Mouse (Mus musculus) Muller cell, postnatal 12 days (primary cell): ENCODE data around the gene Klhdc3.

ENCODE experiments used
- DNase-seq: peaks from one replicate; pipeline ENCODE4 v3.0.0-alpha.2; 2015; ENCODE audit errors: inconsistent ontology term

Klhdc3 gene

DNA sequence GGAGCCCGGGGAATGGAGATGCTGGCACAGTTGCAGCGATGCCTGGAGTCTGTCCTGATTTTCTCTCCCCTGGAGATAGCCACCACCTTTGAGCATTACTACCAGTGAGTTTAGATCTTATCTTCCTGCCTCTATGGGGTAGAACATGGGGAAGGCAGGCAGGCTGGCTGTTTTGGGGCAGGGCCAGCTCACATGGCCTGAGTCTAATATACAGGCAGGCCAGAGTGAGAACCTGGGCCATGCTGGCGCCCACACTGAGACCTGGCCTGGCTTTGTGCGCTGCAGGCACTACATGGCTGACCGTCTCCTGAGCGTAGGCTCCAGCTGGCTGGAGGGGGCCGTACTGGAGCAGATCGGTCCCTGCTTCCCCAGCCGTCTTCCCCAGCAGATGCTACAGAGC lies 19.4 kb downstream of the Klhdc3 start:
- no peak for DNase-seq

DNA sequence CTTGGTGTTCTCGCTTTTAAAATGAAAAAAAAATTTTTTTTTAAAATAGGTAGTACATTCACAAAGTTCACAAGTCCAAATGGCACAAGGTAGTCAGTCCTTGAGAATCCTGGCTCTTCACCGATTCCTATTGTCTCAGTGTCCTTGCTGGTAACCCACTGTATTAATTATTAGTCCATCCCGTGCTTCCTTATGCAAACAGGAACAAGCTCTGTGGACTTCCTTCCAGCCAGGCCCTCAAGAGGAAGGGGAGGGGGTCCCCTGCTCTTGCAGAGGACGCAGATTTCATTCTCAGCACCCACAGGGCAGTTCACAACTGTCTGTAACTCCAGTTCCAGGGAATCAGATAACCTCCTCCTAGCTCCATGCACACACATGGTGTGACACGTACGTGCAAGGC lies 24.7 kb downstream of the Klhdc3 start:
- DNase-seq, result no peak

DNA sequence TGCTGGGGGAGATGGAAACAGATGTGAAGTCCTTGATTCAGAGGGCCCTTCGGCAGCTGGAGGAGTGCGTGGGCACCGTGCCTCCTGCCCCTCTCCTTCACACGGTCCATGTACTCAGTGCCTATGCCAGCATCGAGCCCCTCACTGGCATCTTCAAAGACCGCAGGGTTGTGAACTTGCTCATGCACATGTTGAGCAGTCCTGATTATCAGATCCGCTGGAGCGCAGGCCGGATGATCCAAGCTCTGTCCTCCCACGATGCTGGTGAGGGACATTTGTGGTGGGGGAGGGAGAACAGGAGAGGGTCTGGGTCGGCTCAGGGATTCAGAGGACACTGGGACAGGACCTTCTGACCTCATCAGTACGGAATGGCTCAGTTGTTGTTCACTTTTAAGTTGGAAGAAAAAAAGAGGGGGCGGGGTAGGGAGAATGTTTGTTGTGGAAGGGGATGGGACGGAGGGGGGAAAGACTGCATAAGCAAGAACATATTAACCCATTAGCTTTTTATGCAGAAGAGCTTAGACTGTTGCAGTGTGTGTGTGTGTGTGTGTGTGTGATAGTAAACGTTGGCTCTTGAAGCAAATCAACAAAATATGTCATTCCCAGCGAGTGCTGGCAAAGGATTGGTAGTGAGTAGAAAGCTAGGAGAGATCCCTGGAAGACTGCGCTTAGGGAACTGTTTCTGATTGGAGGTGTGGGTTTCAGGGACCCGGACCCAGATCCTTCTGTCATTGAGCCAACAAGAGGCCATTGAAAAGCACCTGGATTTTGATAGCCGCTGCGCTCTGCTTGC lies 28.8 kb downstream of the Klhdc3 start:
- DNase-seq, result no peak

DNA sequence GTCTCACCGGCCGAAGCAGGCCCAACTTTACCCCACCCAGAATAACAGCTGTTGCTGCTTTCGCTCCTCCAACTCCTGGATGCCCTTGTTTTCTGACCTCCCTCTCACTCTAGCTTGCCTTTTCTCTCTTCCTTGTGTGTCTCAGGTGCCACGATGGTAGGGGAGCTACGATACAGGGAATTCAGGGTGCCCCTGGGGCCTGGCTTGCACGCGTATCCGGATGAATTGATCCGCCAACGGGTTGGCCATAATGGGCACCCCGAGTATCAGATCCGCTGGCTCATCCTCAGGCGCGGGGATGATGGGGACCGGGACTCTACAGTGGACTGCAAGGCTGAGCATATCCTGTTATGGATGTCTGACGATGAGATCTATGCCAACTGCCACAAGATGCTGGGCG lies 29.4 kb downstream of the Klhdc3 start:
- DNase-seq, result no peak

DNA sequence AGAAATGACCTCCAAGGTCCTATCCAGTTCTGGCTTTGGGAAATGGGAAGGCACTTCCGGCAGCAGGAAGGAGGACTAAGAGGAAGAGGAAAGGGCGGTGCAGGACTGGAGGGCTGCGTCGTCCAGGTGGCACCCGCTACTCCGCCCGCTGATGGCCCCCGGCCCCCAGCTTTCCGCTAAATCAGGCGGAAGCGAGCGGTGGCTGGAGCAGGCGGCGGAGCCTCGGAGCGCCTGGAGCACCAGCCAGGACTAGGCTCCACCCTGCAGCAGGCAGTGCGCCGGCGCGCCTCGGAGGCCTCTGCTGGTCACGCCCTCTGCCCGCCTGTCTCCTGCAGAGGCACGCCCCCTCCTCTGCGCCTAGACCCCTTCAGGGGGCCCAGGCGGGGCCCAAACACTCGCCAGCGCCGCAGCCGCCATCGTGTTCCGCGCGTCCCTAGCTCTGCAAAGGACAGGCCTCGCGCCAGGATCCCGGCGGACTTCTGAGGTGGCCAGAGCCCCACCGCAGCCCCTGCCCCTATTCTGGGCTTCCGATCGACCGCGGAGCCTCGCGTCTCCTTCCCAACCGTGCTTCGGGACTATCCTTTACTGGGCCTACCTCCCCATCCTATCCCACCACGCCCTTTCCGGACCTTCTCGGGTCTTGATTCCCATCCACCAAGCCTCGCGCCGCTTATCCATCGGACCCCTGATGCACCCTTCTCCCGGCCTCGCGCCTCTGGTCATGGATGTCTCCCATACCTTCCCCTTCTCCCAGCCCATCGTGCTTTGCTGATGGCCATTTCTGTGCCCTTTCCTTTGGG lies 30.3 kb downstream of the Klhdc3 start, which contains the start of gene Cul7:
Gene Cul7 (plus strand): TSS at position 106 of the 800 bp plus-strand sequence.
- DNase-seq, result peak; percentile 95

DNA sequence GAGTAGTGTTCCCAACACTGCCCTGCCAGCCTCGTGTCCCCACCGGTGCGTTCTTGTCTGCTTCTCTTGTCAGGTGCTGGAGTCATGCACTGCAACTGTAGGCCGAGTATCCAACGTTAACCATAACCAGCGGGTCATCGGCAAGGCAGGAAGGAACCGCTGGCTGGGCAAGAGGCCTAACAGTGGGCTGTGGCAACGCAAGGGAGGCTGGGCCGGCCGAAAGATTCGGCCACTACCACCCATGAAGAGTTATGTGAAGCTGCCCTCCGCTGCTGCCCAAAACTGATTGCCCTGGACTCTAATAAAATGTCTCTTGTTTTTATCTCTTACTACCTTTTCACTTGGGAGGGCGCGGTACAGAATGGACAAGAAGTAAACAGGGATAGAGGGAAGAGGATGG lies 30.9 kb downstream of the Klhdc3 start:
- no peak for DNase-seq

DNA sequence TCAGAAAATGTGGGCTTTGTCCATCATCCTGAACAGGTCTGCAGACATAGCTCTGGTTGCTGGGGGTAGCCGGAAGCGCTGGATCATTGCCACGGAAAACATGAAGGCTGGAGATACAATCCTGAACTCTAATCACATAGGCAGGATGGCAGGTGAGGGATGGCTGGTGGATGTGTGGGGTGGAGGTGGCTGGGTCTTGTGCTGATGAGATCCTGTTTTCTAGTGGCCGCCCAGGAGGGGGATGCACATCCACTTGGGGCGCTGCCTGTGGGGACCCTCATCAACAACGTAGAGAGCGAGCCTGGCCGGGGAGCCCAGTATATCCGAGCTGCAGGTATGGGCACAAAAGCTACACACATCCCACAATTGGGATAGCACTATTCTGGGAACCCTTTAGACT lies 32.3 kb downstream of the Klhdc3 start:
- DNase-seq, result no peak

DNA sequence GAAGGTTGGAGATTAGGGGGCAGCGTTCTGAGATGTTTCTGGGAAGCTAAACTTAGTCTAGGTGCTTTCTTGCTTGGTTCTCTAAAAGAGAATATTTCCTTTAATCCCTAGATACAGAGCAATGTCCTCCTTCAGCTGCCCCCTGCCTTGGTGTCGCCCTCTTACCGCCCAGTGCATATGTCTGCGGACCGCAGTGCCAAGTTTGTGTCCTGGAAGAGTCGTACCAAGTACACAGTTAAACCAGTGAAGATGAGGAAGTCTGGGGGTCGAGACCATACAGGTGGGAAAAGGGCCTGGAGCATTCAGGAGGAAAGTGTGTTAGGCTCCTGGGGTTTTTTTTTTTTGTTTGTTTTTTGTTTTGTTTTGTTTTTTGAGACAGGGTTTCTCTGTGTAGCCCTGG lies 33.4 kb downstream of the Klhdc3 start:
- DNase-seq, result no peak

DNA sequence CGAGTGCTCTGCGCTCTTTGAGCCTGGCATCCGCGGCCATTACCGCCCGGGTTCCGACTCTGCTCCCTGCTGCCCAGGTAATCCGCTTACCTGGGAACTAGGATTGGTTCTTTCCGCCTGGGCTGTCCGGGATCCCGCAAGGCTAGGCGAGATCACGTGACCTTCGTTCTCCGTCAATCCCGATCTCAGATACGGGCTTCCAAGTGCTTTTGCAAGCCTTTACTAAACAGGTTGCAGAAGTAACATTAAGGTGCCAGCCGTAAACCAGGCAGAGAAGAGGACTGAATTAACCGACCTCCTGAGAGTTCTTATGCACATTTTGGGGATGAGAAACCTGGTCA lies 34.4 kb downstream of the Klhdc3 start:
- DNase-seq, result no peak

DNA sequence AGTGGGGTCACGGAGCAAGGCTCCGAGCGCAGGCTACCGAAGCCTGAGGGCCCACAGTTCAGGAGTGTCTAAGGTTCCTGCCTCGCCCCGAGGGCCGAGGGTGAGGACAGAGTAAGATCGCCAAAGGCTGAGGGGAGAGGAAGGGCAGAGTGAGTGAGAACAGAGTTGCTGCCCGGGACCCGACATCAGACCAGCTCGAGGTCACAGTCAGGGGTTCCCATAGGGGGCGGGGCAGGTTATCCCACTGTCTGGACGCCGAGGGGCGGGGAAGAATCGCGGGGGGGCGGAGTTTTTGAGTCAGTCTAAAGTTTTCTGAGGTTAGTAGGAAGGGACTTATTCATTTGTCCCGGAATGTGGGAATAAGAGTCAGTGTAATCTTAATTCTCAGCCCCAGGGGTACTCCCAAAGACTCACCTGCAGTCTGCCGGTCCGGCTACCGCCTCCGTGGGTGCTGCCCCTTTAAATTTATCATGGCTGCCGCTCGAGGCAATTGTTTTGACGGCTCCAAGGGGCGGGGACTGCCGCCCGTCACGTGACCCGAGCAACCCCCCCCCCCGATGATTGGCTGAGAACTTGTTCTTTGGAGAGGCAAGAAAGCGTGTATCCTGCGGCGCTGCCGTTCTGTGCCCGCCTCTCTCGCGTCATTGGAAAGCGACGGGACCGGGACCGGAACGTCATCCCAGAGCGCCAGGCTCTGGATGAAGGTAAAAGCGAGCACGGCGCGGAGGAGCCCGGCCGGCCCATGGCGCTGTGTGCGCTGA lies 35.0 kb downstream of the Klhdc3 start, which contains the start of the genes Klc4 and Mrpl2:
Gene Klc4 (minus strand): TSS at position 462 of the 761 bp plus-strand sequence.
Gene Mrpl2 (plus strand): TSS at position 669 of the 761 bp plus-strand sequence.
- peak; percentile 99 for DNase-seq

DNA sequence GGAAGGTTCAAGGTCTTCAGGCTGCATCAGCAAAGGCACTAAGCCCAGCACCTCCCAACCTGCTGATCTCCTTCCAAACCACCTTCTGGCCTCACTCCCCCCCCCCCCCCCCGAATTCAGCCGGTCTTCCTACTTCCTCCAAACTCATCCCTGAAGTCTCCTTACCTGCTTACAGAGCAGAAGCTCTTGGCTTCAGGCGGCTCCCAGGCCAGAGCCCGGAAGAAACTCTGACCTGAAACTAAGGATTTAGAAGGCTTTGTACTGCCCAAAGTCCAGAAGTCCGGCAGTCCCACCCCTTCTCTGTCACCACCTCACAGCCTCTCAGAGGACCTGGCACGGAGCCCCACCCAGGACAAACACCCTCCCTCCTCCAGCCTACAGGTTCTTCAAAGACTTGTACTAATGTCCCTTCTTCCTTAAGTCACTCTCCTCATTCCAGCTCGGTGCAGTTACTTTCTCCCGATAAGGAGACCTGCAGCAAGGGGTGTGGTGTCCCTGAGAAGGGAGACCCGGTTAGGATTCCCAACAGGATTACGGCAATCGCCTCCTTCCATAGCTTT lies 35.7 kb downstream of the Klhdc3 start:
- DNase-seq, result peak; percentile 73

DNA sequence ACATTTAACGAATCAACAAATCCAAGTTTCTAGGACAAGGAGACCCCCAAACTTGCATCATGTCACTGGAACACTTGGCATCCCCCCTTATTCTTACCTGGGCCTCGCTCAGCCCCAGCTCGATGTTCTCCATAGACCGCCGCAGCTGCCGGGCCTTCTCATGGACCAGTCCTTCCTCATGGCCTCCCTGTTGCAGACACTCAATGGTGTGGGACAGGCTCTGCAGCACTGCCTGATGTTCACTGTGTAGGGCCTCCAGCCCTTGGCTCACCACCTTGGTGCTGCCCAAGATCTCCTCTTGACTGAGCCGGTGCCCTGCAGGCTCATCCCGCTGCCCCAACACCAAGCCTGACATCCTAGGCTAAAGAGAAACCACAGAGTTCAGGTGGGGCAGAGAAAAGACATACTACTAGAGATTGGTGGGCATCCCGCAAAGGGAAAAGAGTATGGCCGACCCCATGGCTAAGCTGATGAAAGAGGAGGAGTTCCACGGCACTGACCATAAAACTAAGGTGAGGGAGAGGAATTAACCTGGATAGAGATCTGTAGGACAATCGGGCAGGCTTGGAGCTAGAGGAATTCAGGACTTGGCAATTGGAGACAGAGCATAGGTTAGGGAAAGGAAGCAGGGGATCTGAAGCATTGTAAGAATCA lies 36.4 kb downstream of the Klhdc3 start:
- DNase-seq, result no peak

DNA sequence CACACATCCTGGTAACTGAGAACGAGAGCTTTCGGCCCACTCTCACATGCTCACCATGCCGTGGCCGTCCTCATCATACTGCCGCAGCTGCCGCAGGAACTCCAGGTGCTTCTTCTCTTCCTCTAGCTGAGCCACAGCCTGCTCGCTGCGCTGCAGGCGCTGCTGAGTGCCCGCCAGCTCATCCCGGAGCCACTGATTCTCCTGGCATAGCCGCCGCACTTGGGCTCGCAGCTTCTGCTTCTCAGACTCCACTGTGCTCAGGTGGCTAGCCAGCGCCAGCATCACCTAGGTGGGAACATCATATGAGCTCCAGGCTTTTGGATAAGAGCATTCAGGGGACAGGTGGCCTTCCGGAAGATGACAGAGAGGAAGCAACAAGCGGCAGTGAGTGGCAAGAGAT lies 38.7 kb downstream of the Klhdc3 start:
- DNase-seq, result no peak

DNA sequence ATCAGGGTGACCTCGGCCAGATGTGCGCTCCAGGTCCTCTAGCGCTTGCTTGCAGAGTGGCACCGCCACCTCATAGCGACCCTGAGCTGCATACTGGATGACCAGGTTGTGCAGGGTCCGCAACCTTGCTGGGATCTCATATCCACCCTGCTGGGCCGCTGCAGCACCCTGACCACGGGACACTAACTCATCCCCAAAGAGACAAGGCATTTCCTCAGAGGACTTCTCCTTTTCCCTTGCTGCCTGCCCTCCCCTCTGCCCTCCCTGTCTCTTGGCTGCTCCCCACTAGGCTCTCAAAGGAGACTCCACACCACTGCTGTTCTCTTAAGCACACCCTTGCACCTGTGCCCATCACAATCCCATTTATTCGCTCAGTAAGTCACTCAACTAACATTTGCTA lies 40.8 kb downstream of the Klhdc3 start:
- DNase-seq, result no peak

DNA sequence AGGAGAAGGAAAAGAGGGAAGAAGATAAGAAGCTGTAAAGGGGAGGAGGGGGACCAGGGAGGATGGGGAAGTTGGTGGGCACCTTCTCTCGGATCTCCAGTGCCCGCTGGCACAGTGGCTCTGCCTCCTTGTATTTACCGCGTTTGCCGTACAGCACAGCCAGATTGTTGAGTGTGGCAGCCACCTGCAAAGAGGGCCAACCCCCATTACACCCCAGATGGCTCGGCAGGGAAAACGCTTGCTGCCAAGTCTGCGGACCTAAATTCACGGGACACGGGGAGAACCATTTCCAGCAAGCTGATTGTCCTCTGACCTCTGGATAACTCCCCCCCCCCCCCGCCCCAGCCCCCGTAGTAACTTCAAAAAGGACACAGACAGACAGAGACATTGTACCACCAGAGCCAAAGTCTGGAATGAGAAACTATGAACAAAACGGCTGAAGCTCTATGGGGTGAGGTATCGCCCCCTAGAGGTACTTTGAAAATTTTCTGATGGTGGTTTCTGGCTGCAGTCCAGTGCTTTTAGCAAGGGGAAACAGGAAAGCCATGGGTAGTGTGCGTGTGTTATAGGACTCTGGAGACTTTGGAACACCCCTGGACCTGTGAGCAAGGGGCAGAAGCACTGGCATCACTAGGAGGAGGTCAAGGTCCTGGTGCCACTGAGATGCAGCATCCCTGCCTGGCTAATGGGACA lies 43.7 kb downstream of the Klhdc3 start:
- DNase-seq, result peak; percentile 75

DNA sequence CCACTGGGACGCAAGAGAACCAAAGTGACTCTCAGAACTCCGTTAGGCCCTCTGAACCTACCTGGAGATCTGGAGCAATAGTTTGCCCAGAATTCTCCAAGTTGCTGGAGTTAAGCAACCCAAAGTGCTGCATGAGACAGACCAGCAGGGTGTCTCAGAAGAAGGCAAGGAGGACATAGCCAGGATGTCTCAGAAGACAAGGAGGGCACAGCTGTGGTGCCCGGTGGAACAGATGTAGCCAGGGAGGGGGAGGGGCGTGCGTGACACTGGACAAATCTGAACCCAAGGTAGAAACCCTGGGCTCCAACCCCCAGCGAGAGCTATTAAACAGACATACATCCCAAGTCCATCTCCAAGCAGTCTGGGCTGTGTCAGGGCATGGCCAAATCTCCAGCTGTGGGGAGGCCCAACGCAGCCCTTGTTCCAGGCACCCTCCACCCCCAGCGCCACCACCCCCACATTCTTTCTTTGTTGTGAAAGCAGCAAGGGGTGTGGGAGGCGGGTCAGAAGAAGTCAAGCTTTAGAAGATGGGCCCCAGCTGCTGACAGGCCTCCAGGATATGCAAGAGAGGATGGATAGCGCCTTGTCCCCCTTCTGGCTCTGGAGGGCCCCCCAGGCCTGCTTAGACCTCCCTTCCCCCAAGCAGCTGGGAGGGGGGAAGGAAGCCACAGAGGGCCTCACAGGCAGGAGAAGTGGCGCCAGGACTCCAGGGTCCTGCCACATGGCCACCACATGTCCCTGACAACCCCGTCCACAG lies 50.9 kb downstream of the Klhdc3 start:
- peak; percentile 70 for DNase-seq

DNA sequence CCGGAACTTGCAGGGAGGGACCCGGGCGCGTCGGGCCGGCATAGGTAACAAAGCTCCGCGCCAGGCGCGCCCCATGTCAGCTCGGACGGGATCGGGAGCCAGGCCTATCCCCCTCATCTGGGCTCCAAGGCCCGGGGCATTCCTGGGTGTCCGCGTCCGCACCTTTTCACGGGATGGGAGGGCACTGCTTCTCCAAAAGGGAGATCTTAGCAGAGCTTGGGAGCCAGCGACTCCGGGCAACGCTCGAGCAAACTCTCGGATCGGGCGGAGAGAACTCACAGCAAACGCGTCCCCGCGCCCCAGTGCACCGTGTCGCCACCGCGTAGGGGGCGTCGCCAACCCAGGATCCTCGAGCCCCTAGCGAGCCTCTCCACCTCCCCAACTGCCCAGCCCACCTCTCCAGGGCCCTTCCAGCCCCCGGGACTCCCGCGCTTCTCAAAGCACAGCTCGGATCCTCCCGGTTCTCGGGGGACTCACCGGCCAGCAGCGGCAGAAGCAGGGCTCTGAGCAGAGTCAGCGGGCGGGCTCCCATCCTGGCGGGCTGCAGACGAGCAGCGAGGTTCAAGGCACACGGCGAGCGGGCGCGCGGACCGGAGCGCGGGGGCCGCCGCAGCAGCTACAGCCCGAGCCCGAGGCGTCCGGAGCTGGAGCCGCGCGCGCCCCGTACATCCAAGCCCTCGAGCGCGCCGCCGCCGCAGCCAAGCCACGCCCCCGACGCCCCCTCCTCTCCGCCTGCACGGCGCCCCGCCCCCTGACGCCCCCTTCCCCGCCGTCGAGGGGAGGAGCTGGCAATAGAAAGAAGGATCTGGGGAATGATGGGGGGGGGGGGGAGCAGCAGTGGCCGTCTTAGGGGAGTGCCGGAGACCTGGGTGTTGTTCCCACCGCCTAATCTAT lies 51.7 kb downstream of the Klhdc3 start, which contains the start of gene Ptk7:
Gene Ptk7 (minus strand): TSS at position 714 of the 894 bp plus-strand sequence.
- DNase-seq, result peak; percentile 91

DNA sequence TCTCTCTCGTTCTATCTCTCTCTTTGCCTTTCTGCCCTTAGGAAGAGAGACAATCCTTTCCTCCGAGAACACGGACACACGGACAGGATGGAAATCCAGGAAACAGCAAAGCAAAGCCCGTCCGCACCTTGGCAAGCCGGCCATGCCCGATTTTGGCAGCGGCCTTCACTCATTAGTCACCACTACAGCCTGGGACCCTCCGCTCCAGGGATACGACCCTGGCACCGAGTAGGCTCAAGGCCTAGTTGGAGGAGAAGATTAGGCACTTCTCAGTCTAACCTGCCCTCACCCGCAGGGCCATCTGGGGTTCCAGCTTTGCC lies 52.3 kb downstream of the Klhdc3 start:
- no peak for DNase-seq

DNA sequence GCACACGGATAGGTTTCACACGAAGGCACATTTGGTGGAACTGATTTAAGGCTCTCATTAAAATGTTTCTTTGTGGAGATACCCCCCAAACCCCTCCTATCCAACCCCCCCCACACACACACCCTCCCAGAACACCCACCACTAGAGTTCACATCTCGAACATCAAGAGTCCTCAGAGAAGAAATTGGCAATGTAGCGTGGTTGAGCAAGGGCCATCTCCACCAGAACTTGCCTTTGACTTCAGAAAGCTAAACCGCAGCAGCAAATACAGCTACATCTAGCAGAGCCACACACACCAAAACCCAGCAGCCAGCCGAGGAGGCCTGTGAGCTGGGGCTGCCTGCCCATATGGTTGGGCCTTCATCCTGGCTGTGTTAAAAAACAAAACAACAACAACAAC lies 53.3 kb downstream of the Klhdc3 start:
- DNase-seq, result no peak
